Mouse (Mus musculus) intestine, postnatal 0 days (tissue): Measurements from ENCODE around the gene Rcc2. TPM values are rescaled to one million over a fixed set of nuclear protein-coding genes. Genes with fewer than 3 reads are reported as not detected.
A peak's percentile ranks its signal among the peaks of the same experiment; 100 is the strongest.

Experiments used
- ATAC-seq: fragments of 200-750 bp; cut with Nextera tagmentation; 2 replicates; pipeline ENCODE4 v1.8.0; 2017; ENCODE audit warnings: mild to moderate bottlenecking, moderate TSS enrichment, moderate library complexity
- H3K27ac ChIP-seq: fragments of 300-500 bp; sonication (generic); 2 replicates; pipeline ENCODE4 v1.5.1; 2014; ENCODE audit warnings: mild to moderate bottlenecking, low read depth, low read length, moderate library complexity
- H3K27me3 ChIP-seq: fragments of 300-500 bp; sonication (generic); replicated peaks from 2 replicates; pipeline ENCODE4 v1.6.1; 2014; ENCODE audit warnings: low read length, mixed read lengths; ENCODE audit not compliant: control insufficient read depth, insufficient read depth
- H3K36me3 ChIP-seq: fragments of 300-500 bp; sonication (generic); 2 replicates; pipeline ENCODE4 v1.6.1; 2014; ENCODE audit warnings: mild to moderate bottlenecking, moderate library complexity; ENCODE audit not compliant: control insufficient read depth, insufficient read depth
- H3K4me1 ChIP-seq: fragments of 300-500 bp; sonication (generic); replicated peaks from 2 replicates; pipeline ENCODE4 v1.6.1; 2014; ENCODE audit warnings: antibody characterized with exemption, low read length, mixed read lengths; ENCODE audit not compliant: control insufficient read depth, insufficient read depth
- H3K4me2 ChIP-seq: fragments of 300-500 bp; sonication (generic); replicated peaks from 2 replicates; pipeline ENCODE4 v1.6.1; 2014; ENCODE audit warnings: low read depth, mild to moderate bottlenecking, moderate library complexity
- H3K4me3 ChIP-seq: fragments of 300-500 bp; sonication (generic); 2 replicates; pipeline ENCODE4 v1.5.1; 2014; ENCODE audit warnings: low read depth, low read length
- H3K9ac ChIP-seq: fragments of 300-500 bp; sonication (generic); 2 replicates; pipeline ENCODE4 v1.6.1; 2014; ENCODE audit warnings: mild to moderate bottlenecking, low read depth, low read length
- H3K9me3 ChIP-seq: fragments of 300-500 bp; sonication (generic); 2 replicates; pipeline ENCODE4 v1.6.1; 2016; ENCODE audit warnings: mixed run types; ENCODE audit not compliant: control insufficient read depth
- CTCF ChIP-seq: sonication (generic); IDR thresholded peaks from 2 replicates; pipeline ENCODE4 v1.5.1; 2016; ENCODE audit warnings: low read depth, mild to moderate bottlenecking, control low read depth, antibody characterized with exemption, moderate library complexity
- WGBS: fragments of 180-500 bp; shearing (Covaris S2); extraction: QIAGEN DNeasy Blood & Tissue Kit; methylation state at CpG from one replicate; pipeline ENCODE4 v1.1.7; 2014; 5-methylcytosine and 5-hydroxymethylcytosine counted together
- polyA plus RNA-seq: library from polyadenylated mRNA; unstranded; fragments of >200 nt; fragmentation: Nextera tagmentation; extraction: Ambion mirVana; gene quantifications from 2 replicates; pipeline ENCODE4 v1.2.1, GENCODE M21; 2015

Rcc2 gene
- polyA plus RNA-seq, 1 experiment from 2014 or later = 15.6 TPM

DNA sequence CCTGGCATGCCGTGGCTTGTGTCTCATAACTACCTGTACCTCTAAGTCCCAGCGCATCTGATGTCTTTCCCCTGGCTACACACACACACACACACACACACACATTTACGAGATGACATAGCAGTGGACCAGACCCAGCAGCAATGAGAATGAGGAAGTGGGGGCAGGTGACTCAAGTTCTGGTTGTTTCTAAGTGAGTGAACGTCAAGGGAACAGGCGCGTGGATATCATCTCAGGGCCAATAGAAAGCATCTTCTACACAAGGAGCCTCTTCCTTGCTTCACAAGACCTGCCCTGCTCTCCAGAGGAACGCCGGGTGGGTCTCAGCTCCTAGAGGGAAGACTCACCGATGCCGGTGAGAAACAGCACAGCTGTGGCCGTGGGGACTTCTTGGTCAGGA is 40.3 kb downstream of the Rcc2 start:
- Histone ChIP-seq H3K27me3 (no peaks in the 10 kb centered on the region), H3K4me1 (no peaks in the 10 kb centered on the region), H3K9ac (no peak overlapping the region), H3K27ac (no peak overlapping the region), H3K36me3 (no peaks in the 10 kb centered on the region), H3K4me3 (no peak overlapping the region), H3K4me2 (no peak overlapping the region), H3K9me3 (no peaks in the 10 kb centered on the region)
- ATAC-seq = no peak
- TF ChIP-seq CTCF = no peak
- 80% methylated on average over 11 of the region's 11 CpGs for WGBS

GRCm38 (mm10) chr4:140741401-140741800 is 41.1 kb downstream of the Rcc2 start:
- no peaks in the 10 kb centered on the region for H3K36me3 ChIP-seq
- H3K27ac ChIP-seq = no peak overlapping the region
- no peaks in the 10 kb centered on the region for H3K4me1 ChIP-seq
- no peak overlapping the region for H3K4me3 ChIP-seq
- WGBS = 84% methylated on average over 6 of the region's 6 CpGs
- no peak for ATAC-seq
- TF ChIP-seq CTCF = no peak
- H3K9ac ChIP-seq = no peak overlapping the region
- H3K4me2 ChIP-seq = no peak overlapping the region
- H3K27me3 ChIP-seq = no peaks in the 10 kb centered on the region
- H3K9me3 ChIP-seq = no peaks in the 10 kb centered on the region

DNA sequence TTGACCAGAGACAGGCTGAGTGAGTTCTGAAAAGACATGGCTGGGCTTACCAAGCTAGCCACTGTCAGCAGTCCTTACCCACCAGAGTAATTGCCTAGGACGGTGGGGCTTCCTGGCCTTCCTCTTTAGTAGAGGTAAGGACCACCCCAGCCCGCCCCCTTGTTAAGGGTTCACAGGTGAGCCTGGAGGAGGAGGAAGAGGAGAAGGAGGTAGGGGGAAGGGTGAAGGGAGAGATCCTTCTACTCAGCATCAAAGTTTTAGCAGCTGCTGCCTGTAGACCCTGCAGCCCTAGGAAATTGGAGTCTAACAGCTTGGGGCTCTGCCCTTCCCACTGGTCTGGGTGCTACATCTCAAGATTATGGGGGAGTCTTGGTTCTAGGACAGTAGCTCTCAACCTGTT is 42.2 kb downstream of the Rcc2 start, which contains the start of gene Padi6:
Padi6 (minus strand) TSS at position 101 of the 400 bp plus-strand sequence.
- WGBS = 82% methylated on average over 2 of the region's 2 CpGs
- Histone ChIP-seq H3K4me2 (no peak within 1 kb of the TSS), H3K36me3 (no peaks in the 10 kb centered on the region), H3K27me3 (no peaks in the 10 kb centered on the region), H3K4me1 (no peaks in the 10 kb centered on the region), H3K9me3 (no peaks in the 10 kb centered on the region), H3K9ac (no peak within 1 kb of the TSS), H3K4me3 (no peak within 1 kb of the TSS), H3K27ac (no peak within 1 kb of the TSS)
- no peak for TF ChIP-seq CTCF
- ATAC-seq = no peak

GRCm38 (mm10) chr4:140743086-140743485 is 42.7 kb downstream of the Rcc2 start:
- H3K9ac ChIP-seq = no peak overlapping the region
- H3K27me3 ChIP-seq = no peaks in the 10 kb centered on the region
- H3K36me3 ChIP-seq = no peaks in the 10 kb centered on the region
- no peak overlapping the region for H3K4me2 ChIP-seq
- TF ChIP-seq CTCF = no peak
- no peak overlapping the region for H3K27ac ChIP-seq
- no peak overlapping the region for H3K4me3 ChIP-seq
- H3K9me3 ChIP-seq = no peaks in the 10 kb centered on the region
- WGBS = 38% methylated on average over 4 of the region's 4 CpGs
- ATAC-seq = no peak
- no peaks in the 10 kb centered on the region for H3K4me1 ChIP-seq

GRCm38 (mm10) chr4:140744654-140745053 is 44.3 kb downstream of the Rcc2 start:
- no peak overlapping the region for H3K27ac ChIP-seq
- H3K4me3 ChIP-seq = no peak overlapping the region
- no peaks in the 10 kb centered on the region for H3K9me3 ChIP-seq
- no peak for ATAC-seq
- 23% methylated on average over 3 of the region's 3 CpGs for WGBS
- peak; percentile 84 for TF ChIP-seq CTCF
- no peaks in the 10 kb centered on the region for H3K4me1 ChIP-seq
- H3K27me3 ChIP-seq = no peaks in the 10 kb centered on the region
- no peak overlapping the region for H3K9ac ChIP-seq
- no peak overlapping the region for H3K4me2 ChIP-seq
- no peaks in the 10 kb centered on the region for H3K36me3 ChIP-seq

- Histone ChIP-seq H3K36me3 (no peaks in the 10 kb centered on the region), H3K27ac (no peak overlapping the region), H3K4me1 (0 out of 2 replicates have a peak, but pooled peaks cover 4% of the 10 kb centered on the region), H3K27me3 (no peaks in the 10 kb centered on the region; the same call in 1 of the 2 replicates), H3K9ac (no peak overlapping the region), H3K4me3 (no peak overlapping the region), H3K9me3 (no peaks in the 10 kb centered on the region), H3K4me2 (peak overlapping the region; percentile 13; the same call in 1 of the 2 replicates)
- no peak for TF ChIP-seq CTCF
- ATAC-seq = peak; percentile 46
- WGBS = 12% methylated on average over 12 of the region's 12 CpGs
These were observed 47.6 kb downstream of the Rcc2 start for GRCm38 (mm10) chr4:140747978-140748377.

DNA sequence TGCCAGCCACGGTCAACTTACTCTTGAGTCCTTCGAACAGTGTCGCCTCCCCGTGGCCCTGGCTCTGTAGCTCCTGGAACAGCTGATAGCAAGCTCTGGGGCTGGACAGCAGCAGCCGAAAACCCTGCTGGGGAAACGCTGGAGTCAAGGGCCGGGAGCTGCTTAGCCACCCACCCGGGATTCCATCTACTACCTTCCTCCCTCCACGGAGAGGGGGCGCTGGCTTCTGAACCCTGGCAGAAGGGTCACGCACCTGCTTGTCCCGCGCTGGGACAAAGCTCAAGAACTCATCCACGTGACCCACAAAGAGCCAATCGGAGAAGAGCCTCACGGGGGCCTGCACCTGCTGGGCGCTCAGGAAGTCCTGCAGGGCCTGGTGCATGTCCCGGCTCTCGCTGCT is 50.0 kb downstream of the Rcc2 start:
- Histone ChIP-seq H3K4me3 (no peak overlapping the region), H3K4me2 (peak overlapping the region; percentile 52), H3K9me3 (no peaks in the 10 kb centered on the region), H3K9ac (no peak overlapping the region), H3K27me3 (no peaks in the 10 kb centered on the region; the same call in 1 of the 2 replicates), H3K4me1 (0 out of 2 replicates have a peak, but pooled peaks cover 4% of the 10 kb centered on the region), H3K36me3 (no peaks in the 10 kb centered on the region), H3K27ac (no peak overlapping the region)
- TF ChIP-seq CTCF = peak; percentile 56
- 11% methylated on average over 19 of the region's 19 CpGs for WGBS
- peak; percentile 72 for ATAC-seq
